Mouse (Mus musculus) heart, adult 9 months (tissue): ENCODE data around the gene Wdr19.

Experiments used
- DNase-seq, 2 experiments: peaks; one replicate each; pipeline ENCODE4 v3.0.0; 2022; ENCODE audit warnings: low spot score in 2 of 2

The Wdr19 gene

DNA sequence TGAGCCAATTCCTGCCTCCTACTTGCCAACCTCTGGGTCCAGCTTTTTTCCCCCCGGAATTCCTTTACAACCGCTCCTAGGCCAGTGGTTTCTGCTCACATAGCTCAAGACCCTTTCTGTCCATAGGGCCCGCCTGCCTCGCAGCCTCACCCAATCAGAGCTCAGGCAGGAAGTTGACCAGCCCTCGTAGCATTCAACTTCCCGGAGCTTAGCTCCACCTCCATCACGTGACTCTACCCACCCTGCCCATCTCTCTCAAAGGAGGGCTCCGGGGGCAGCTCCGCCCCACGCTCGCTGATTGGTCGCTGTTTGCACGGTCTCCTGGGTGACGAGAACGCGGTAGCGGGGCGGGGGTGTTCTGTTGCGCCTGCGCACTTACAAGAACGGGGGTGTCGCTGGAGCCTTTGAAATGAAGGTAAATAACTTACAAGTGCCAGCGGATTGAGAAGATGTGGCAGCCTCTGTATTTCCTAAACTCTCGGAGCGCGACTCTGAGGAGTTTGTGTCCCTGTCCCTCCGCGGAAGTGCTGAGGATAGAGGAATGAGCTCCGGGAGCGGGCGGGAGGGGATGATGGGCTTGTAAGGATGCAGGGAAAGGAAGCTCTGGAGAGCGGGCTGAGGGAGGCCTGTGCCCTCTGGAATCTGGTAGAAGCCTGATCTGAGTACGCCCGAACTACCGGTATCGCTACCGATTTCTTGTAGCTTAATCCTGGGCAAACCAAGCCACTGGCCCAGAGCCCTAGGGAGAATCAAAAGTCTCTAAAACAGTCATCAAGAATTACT is at the start of gene Wdr19:
Gene Wdr19 (plus strand): TSS at position 351 of the 783 bp plus-strand sequence.
- peak; percentile 99 for DNase-seq

DNA sequence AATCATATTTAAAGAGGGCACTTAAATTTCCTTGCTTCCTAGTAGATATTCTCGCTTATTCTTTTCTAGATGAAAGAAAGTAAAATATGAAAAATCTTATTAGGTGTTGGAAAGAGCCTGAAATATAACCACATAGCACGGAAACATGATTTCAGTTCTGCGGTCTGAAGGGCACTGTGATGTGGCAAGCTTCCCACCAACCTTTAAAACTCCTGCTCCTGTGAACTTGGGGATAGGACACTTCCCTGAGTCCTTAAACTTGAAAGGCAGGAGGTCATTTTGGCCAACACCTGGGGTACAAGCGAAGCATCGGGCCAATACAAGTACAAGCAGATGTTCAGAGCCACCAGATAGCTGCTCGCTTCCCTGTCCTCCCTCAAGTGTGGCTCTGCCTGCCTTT is 49.8 kb upstream of the Wdr19 start:
- no peak for DNase-seq

DNA sequence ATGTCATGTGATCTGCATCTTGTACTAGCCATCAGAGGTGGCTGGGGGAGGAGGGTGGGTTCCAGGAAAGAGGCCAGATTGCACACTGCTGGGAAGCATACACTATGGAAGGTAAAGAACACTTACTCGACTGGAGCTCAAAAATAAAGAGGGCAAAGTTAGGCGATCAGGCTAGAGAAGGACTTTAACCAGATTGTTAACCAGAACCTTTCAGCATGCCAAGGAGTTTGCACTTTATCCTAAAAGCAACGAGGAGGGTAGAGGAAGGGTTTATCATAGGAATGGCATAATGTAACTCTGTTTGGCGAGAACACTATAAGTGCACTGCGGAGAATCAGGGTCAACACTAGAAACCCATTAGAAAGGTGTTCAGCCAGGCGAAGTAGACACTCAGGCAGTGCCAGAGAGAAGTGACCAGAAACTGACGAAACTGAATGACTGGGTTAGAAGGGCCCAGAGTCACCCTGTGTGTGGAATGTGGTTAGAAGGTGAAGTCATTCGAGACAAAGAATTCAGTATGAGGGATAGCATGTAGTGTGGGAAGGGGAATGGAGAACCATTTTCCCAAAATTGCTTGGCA is 49.0 kb upstream of the Wdr19 start:
- DNase-seq, result no peak

DNA sequence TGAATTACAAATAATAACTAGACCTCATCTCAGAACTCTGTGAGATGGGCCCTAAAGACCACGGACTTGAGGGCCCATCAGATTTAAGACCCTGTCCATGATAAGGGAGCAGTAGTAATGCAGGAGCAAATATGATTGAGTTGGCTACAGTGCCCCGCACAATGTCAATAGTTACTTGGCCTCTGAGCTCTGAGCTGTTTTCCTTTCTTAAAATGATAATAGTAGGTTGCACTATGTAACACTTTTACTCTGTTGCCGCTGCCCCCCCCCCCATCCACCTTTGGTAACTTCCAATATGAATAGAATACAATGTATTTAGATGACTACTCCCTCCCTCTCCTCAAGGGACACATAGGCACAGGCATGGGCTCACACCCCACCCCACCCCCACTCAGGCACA is 48.2 kb upstream of the Wdr19 start:
- DNase-seq, result no peak

DNA sequence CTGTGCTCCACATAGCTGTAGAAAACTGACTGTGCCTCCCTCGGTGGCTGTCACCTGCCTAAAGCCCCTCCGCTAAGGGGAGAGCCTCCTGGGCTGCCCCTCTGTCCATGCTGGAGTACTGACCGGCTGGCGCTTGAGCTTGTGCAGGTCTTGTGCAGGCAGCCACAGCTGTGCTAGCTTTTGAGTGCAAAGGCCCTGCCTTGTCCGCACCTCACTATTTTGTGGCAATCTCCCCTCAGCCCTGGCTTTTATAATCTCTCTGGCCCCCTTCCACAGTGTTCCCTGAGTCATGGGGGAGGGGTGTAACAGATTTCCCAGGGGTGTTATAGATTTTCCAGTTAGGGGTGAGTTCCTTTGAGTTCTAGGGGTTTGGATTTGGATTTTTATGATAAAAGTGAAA is 47.7 kb upstream of the Wdr19 start:
- no peak for DNase-seq

DNA sequence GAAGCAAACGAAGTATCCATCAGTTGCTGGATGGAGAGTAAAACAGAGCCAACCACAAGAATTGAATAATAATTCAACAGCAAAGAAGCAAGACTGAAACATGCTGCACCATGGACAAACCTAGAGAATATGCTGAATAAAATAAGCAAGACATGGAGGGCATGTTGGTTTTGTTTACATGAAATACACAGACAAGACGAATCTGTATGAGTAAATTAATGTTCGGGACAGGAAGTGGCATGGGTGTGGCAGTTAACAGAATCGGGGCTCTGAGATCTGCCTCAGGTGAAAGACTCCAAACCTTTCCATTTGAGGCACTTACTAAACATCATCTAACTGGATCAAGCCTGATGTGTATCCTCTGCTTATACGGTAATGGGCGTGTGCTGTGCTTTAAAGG is 45.2 kb upstream of the Wdr19 start:
- DNase-seq, result no peak

DNA sequence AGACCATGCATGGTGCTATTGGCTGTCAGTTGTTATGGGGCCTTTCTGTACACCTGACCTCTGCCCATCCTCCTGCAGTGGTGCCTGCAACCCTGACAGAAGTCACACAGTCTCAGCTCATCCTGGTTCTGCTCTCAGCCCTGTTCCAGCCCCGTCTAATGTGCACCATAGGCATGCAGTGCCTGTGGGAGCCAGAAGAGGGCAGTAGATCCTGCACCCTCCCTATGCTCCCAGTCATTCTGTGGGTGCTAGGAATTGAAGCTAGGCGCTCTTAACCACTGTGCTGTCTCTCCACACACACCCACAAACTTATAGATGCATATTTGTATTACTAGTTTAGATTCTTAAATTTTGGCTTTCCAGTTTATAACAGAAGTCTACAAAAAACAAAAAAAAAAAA is 42.6 kb upstream of the Wdr19 start:
- peak in 1 of 2 experiments; percentile 8 for DNase-seq

DNA sequence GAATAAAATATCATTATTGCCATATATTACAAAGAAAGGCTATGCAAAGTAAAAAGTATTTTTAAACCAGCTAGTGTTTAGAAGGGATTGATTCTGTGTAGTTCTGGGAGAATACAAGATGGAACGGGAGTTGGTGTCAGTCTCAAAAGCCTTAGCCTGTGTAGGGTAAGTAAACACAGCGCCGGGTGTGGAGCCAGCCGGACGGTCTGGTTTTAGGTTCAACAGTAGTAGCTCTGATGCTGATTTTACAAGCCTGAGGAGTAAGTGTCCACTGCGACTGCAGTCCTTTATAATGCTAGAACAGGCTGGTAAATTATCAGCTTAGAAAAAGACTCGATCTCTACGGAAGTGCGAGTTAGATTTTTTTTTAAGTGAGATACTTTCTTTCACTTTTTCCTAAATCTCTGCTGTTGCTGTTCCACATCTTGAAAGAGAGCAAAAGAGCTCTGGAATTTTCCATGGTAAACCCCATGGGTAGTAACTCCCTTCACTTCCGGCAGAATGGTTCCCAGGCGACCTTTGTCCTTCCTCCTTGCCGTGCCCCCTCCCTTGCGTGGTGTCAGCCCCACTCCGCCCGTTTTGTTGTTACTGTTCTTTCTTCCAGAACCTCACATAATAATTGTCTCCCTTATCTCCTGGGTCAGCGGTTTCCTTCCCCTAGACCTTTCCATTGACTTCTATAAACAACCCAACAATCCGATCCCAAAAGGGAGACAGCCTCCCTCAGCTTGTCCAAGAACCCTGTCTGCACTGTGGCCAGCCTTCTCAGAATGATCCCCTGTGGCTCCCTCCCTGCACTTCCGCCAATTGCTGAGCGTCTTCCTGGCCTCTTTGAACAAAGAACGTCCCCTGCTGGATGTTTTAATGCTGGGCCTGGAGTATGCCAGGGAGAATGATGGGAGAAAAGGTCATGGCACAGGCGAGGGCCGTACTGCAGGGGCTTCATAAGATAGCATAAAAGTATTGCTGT is 41.8 kb upstream of the Wdr19 start:
- peak; percentile 89 to 90 for DNase-seq

DNA sequence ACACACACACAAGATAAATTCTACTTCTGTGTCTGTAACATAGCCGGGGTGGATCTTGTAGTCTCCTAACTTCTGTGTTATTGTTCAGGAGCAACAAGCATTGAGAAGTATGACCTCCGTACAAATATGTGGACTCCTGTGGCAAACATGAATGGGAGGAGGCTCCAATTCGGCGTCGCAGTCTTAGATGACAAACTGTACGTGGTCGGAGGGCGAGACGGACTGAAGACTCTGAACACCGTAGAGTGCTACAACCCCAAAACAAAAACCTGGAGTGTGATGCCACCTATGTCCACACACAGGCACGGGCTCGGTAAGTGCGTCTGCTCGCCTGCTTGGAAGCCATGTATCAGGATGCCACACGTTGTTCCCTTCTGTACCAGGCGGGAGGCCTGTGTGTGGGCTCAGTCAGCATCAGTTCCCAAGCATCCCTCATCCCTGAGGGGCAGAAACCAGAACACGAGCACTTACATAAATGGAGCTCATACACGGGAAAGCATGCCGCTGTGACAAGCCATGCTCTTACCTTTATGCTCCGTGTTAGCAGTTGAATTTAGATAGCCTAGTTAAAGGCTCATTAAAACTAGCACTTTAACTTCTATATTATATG is 40.7 kb upstream of the Wdr19 start:
- DNase-seq, result no peak

DNA sequence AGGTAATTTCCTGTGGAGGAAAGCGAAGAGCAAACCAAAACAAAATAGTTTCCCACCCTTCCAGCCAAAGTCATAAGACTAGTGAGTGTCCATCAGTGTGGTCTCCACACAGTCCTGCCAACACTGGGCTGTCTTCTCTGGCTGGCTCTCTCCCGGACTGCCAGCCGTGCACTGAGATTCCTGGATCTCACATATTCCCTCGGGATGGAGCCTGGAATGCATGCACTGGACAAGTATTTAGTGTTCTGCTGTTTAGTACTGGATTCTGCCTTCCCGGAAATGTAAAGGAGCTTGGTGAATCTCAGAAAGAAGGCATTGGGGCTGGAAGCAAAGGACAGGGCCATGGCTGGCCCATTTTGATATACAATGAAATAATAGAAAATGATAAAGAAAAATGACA is 36.5 kb upstream of the Wdr19 start:
- no peak for DNase-seq

DNA sequence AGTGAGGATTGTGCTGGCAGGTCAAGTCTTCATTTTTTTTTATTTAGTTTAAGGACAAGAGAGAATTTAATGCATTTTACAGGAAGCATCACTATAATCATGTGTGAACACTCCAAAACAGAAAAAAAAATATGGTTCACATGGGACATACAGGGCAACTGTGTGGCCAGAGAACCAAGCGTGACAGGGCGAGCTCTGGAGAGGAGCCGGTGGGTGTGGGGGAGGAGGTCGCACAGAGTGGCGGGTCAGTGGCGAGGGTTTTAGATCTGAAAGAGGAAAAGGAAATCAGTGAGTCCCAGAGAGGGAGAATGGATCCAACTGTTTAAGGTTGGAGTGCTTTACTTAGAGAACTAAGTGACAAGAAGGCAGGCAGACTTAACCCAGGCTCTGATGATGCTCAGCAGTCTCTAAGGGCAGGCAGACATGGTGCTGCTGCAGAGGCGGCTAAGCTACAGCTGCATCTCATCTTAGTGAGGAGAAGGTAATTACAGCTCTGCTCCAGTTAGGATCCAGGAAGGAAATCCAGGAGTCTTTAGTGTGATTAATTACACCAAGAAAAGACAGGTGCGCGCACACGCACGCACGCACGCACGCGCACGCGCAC is 35.9 kb upstream of the Wdr19 start:
- DNase-seq, result no peak

DNA sequence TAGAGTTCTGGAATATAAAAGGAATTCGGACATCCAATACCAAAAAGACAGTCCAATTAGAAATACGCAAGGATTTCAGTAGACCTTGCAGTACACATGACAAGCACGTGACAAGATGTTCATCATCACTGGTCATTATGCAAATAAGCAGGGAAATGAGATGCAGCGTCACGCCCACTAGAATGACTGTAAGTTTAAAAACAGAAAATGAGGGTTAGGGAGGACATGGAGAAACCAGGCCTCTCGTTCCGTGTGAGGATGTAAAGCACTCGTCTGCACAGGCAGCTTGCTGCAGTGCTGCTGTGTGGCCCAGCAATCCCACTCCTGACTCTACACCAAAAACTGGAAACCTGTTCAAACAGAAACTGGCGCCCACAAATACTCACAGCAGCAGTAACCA is 29.3 kb upstream of the Wdr19 start:
- no peak for DNase-seq

DNA sequence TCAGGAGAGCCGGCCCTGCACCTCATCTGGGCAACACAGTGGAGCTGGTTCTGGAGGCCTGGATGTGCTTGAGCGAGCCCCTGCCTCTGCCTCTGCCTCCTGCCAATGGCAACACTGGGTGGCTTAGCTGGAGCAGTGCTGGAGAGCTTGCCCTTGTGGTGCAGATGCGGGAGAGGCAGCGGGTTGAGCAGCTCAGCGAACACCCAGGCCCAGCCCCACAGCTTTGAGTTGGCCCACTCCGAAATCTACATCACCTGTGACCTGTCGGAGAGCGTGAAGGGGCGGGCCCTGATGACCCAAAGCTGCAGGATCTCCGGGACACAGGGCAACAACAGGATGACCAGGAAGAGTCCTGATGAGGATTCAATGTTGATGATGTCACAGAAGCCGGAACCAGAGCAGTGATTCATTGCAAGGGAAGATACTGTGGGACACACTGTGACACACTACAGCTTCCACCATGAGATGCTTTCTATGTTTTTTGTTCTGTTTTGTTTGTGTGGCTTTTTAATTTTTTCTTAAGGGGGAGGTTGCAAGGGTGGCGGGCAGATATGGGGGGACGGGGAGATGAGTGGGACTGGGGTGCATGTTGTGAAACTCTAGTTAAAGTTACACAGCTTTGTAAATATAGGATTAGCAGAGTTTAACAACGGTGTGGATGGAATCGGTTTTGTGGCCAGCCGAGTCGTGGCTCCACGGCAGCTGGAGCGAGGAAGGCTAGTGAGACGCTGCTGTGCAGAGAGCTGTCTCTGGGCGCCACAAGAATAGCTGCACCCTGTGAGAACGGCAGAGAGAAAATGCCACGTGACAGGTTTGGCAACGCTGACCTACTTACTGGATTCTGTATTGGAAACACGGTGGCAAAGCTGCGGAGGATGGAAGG is 24.2 kb upstream of the Wdr19 start:
- no peak for DNase-seq

DNA sequence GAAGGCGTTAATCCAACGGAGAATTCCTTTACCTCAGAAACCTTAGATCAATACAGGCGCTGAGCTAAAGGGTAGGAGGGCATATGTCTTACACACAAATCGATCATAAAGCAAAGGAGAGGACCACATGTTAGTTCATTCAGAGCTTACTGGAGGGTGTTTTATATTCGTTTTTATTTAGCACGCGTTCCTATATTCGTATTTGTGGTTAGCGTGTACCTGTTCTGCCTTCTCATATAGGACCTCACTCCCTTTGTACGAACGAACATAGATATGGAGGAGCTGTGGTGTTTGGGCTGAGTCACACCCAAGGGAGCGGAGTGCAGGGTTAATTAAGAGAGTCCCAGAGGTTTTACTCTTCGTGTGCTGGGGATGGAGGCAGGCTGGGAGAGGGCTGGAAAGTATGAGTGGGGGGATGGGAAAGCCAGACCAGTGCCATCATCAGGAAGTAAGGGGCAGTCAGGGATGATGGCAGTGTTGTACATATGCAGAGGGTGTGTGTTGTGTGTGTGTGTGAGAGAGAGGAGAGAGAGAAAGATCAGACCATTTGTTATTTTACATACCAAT is 23.5 kb upstream of the Wdr19 start:
- DNase-seq, result no peak

DNA sequence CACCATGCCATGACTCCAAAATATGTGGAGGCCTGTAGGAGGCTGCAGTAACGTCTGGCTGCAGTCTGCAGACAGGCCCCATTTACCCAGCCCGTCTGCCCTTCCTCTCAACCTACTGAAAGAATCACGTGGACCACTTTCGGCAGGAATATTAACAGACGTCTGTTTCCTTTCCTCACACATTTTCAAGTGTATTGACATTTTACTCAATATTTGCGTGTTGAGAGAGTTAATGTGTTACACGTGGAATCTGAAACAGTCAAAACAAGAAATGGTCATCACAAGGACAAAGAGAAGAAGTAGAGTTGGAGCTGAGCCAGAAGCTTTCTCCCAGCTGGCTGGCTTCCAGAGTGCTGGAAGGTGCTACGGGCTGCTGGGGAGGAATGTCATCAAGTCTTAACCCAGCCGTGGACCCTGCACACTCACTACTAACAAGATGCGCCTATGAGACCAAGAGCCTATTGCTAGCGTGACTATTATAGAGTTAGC is 22.4 kb upstream of the Wdr19 start:
- no peak for DNase-seq

DNA sequence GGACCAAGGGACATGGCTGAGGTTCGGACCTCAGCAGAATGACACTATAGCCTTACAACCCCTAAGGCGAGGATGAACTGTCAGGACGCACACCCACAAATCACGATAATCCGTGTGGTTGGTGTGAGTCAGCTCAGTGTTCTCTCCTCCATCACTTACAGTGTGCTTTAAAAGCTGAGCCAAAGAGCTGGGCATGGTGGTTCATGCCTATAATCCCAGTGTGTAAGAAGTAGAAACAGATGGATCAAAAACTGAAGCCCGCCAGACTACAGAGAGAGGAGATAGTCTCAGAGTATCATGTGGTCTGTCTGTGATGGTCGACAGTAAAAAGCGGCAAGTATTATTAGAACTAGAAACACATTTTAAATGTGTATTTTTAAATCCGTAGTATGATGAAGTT is 21.0 kb upstream of the Wdr19 start:
- no peak for DNase-seq

DNA sequence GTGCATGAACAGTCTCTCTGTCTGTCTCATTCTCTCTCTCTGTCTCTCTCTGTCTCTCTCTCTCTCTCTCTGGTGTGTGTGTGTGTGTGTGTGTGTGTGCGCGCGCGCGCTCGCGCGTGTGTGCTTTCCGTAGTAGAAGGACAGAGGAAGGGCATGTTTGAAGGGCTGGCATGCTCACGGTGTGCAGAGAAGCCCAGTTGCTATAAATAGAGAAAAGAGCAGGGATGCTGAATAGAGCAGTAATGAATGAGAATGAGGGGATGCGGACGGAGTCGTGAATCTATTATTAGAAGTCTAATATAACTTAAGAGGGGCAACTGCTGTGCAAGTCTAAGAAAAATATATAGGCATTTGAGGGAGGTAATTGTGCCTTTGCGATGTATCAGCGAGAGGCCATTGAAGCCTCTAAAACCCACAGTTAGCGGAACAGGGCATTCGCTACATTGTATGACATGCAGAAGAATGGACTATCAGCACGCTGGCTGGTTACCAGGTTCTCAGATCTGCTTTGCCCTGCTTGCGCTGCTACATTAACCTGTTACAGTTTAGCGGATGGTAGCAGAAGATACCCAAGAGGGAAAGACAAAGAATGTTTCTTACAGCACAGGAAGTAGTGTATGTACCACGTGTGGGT is 18.2 kb upstream of the Wdr19 start:
- no peak for DNase-seq

DNA sequence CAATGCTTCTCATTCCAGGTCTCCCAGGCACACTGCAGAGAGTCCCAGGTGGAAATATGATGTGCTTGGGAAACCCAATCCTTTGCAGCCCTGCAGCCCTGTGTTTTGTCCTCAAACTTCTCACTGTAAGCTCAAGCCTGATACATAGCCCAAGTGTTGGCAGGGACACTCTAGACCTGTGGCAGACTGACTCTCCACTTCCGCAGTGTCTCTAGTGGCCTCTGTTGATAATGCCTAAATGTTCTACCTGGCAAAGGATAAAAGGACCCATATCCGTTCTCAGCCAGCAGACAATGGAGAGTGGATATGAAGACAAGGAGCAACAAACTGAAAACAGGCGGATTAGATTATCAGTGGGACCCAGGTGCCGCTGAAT is 17.7 kb upstream of the Wdr19 start:
- DNase-seq, result no peak

DNA sequence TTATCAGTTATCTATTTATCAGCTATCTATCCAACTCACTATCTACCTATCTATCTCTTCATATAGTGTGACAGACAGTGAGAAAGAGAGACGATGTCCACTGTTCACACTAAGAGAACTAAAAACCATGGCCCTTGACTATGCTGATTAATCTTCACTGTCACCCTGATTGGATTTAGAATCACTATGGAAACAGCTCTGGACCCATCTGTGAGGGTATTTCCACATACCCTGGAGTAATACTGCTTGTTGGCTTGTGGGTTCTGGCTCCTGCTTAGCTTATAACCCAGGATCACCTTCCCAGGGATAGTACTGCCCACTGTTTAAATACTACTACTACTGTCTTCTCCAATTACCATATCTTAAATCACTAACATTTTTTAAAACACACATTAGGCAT is 17.2 kb upstream of the Wdr19 start:
- DNase-seq, result no peak

DNA sequence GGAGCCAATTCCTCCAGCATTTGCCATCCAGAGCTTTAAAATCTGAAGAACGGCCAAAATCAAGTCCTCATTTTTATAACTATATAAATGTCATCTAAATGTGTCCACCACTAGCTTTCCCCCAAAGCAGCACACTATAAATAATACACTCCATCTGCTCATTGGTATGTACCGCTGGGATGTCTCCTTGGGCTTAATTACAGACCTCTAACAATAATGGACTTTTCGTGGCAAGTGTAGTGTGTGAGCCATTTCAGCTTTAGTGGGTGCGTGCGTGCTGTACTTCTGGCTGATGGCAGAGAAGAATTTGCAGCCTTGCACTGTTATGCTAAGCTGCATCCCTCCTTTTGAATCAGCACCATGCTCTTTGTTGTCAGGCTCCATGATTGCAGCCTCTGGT is 7.9 kb upstream of the Wdr19 start:
- no peak for DNase-seq
